In genomic region chr5:149504985-149505384, GRCm38 (mm10) we compare ENCODE assay signal across 36 mouse cellular contexts. TPM values are rescaled to one million over a fixed set of nuclear protein-coding genes. Genes with fewer than 3 reads are reported as not detected.
"Had no signal": no experiment of that assay in that cellular context is flagged by ENCODE, and none has a peak within 500 bp of the region (broad histone marks: within the 10 kb centered on the region; RNA-seq: fewer than 3 reads in every experiment).

No protein-coding gene starts in this region.

- DNase-seq: left cerebral cortex, postnatal 4 days; liver; liver, embryonic 13.5 days; liver, postnatal 0 days; lung, adult 18-20 months; lung, adult 2 months; lung, embryonic 14.5 days; lung, postnatal 10 days; lung, postnatal 14 days; lung, postnatal 36 days; lung, postnatal 4 days; midbrain, embryonic 14.5 days had no signal

- H3K9ac ChIP-seq: limb, embryonic 12.5 days; limb, embryonic 13.5 days; limb, embryonic 15.5 days; liver, embryonic 12.5 days; liver, embryonic 13.5 days; liver, embryonic 14.5 days; liver, embryonic 15.5 days; liver, postnatal 0 days; lung, embryonic 14.5 days; lung, embryonic 15.5 days; midbrain, embryonic 12.5 days; midbrain, embryonic 13.5 days; midbrain, embryonic 15.5 days had no signal

- H3K9me3 ChIP-seq: limb, embryonic 10.5 days; limb, embryonic 13.5 days; limb, embryonic 15.5 days; liver, embryonic 12.5 days; liver, embryonic 13.5 days; liver, embryonic 15.5 days; lung, embryonic 15.5 days; midbrain, embryonic 12.5 days; midbrain, embryonic 13.5 days; midbrain, embryonic 15.5 days had no signal

- ATAC-seq: liver, embryonic 12.5 days; liver, postnatal 0 days; lung, postnatal 0 days; midbrain, embryonic 13.5 days; midbrain, embryonic 15.5 days; midbrain, embryonic 16.5 days had no signal

- H3K4me1 ChIP-seq: limb, embryonic 13.5 days; limb, embryonic 15.5 days; liver, embryonic 12.5 days; liver, embryonic 13.5 days; liver, embryonic 15.5 days had no signal

- H3K27ac ChIP-seq: left cerebral cortex, adult 2 months; limb, embryonic 10.5 days; limb, embryonic 12.5 days; limb, embryonic 13.5 days; limb, embryonic 15.5 days; liver, embryonic 12.5 days; liver, embryonic 13.5 days; liver, embryonic 14.5 days; liver, embryonic 15.5 days; lung, embryonic 15.5 days; macrophage; midbrain, embryonic 10.5 days; midbrain, embryonic 12.5 days had no signal

- H3K36me3 ChIP-seq: limb, embryonic 10.5 days; limb, embryonic 12.5 days; limb, embryonic 13.5 days; limb, embryonic 15.5 days; liver, embryonic 12.5 days; liver, embryonic 13.5 days; liver, embryonic 15.5 days; lung, embryonic 15.5 days; midbrain, embryonic 10.5 days; midbrain, embryonic 12.5 days; midbrain, embryonic 13.5 days; midbrain, embryonic 15.5 days had no signal

- H3K4me2 ChIP-seq: limb, embryonic 12.5 days; limb, embryonic 13.5 days; limb, embryonic 15.5 days; liver, embryonic 11.5 days; liver, embryonic 12.5 days; liver, embryonic 13.5 days; liver, embryonic 15.5 days; lung, embryonic 14.5 days; lung, embryonic 15.5 days; midbrain, embryonic 11.5 days; midbrain, embryonic 12.5 days; midbrain, embryonic 13.5 days; midbrain, embryonic 15.5 days had no signal

- H3K27me3 ChIP-seq: limb, embryonic 12.5 days; limb, embryonic 13.5 days; limb, embryonic 15.5 days; liver, embryonic 12.5 days; liver, embryonic 13.5 days; liver, embryonic 15.5 days; lung, embryonic 15.5 days; midbrain, embryonic 13.5 days; midbrain, embryonic 15.5 days had no signal

- H3K4me3 ChIP-seq: left cerebral cortex, adult 2 months; limb, embryonic 10.5 days; limb, embryonic 12.5 days; limb, embryonic 13.5 days; limb, embryonic 15.5 days; liver, embryonic 12.5 days; liver, embryonic 13.5 days; liver, embryonic 15.5 days; lung, embryonic 15.5 days; megakaryocyte, embryonic 14.5 days; midbrain, embryonic 10.5 days; midbrain, embryonic 12.5 days; midbrain, embryonic 13.5 days; midbrain, embryonic 15.5 days; myocyte had no signal

RNA-seq across cellular contexts. Expression of gene Wdr95, which starts 23.5 kb away (rescaled TPM):
- polyA plus RNA-seq: limb, embryonic 10.5 days; limb, embryonic 11.5 days; limb, embryonic 12.5 days; liver, adult 2 months; liver, embryonic 11.5 days; liver, embryonic 12.5 days; liver, embryonic 13.5 days; liver, embryonic 14.5 days; liver, embryonic 15.5 days; liver, embryonic 16.5 days; liver, postnatal 0 days; lung, embryonic 14.5 days; macrophage; midbrain, embryonic 10.5 days; neural tube, embryonic 11.5 days had no signal
